Mouse (Mus musculus) CH12.LX (cell line): Measurements from ENCODE around the gene Usp35.

Experiments used
- BHLHE40 ChIP-seq: IDR thresholded peaks from 2 replicates; pipeline ENCODE4 v1.6.1; 2011; ENCODE audit warnings: mild to moderate bottlenecking, low read depth, low read length, improper control_type of control experiment
- CTCF ChIP-seq, 2 experiments: IDR thresholded peaks in 1 of 2; conservative IDR thresholded peaks in 1 of 2; 2 replicates each; pipeline ENCODE4 v1.5.1; 2011 to 2012; ENCODE audit warnings: low read depth in 2 of 2, low read length in 2 of 2, improper control_type of control experiment in 1 of 2, inconsistent platforms in 1 of 2, mild to moderate bottlenecking in 1 of 2, moderate library complexity in 1 of 2
- ELF1 ChIP-seq: IDR thresholded peaks from 2 replicates; pipeline ENCODE4 v1.6.1; 2014; ENCODE audit warnings: low read depth, mild to moderate bottlenecking, inconsistent platforms, low read length, improper control_type of control experiment
- ETS1 ChIP-seq: conservative IDR thresholded peaks from 2 replicates; pipeline ENCODE4 v1.6.1; 2012; ENCODE audit warnings: low read depth, mild to moderate bottlenecking, inconsistent platforms, low read length, improper control_type of control experiment, moderate library complexity
- GABPA ChIP-seq: IDR thresholded peaks from 2 replicates; pipeline ENCODE4 v1.6.1; 2012; ENCODE audit warnings: low read depth, low read length, improper control_type of control experiment, inconsistent platforms; ENCODE audit not compliant: insufficient replicate concordance
- IRF4 ChIP-seq: IDR thresholded peaks from 2 replicates; pipeline ENCODE4 v1.6.1; 2014; ENCODE audit warnings: low read depth, mild to moderate bottlenecking, inconsistent platforms, low read length, improper control_type of control experiment
- MAZ ChIP-seq: IDR thresholded peaks from 2 replicates; pipeline ENCODE4 v1.6.1; 2012; ENCODE audit warnings: low read depth, mild to moderate bottlenecking, inconsistent platforms, low read length, improper control_type of control experiment, moderate library complexity
- POLR2A ChIP-seq: IDR thresholded peaks from 2 replicates; pipeline ENCODE4 v1.6.1; 2011; ENCODE audit warnings: low read depth, mild to moderate bottlenecking, improper control_type of control experiment, low read length
- POLR2AphosphoS2 ChIP-seq: IDR thresholded peaks from 2 replicates; pipeline ENCODE4 v1.6.1; 2011; ENCODE audit warnings: low read depth, low read length, improper control_type of control experiment
- RCOR1 ChIP-seq: conservative IDR thresholded peaks from 2 replicates; pipeline ENCODE4 v1.6.1; 2012; ENCODE audit warnings: low read depth, mild to moderate bottlenecking, inconsistent platforms, low read length, improper control_type of control experiment
- TBP ChIP-seq: conservative IDR thresholded peaks from 2 replicates; pipeline ENCODE4 v1.6.1; 2011; ENCODE audit warnings: low read depth, low read length, improper control_type of control experiment
- USF1 ChIP-seq: IDR thresholded peaks from 2 replicates; pipeline ENCODE4 v1.6.1; 2014; ENCODE audit warnings: low read depth, mild to moderate bottlenecking, inconsistent platforms, low read length, improper control_type of control experiment

- no peak for TF ChIP-seq CTCF (conservative IDR thresholded peaks at IDR 0.05 in 1 of 2, IDR thresholded peaks at IDR 0.05 in 1 of 2; ENCODE audit: low read depth in 2 of 2, low read length in 2 of 2)
- no peak for TF ChIP-seq POLR2AphosphoS2
- TF ChIP-seq GABPA: no peak
- TF ChIP-seq USF1: no peak
- no peak for TF ChIP-seq POLR2A
- no peak for TF ChIP-seq TBP
- TF ChIP-seq IRF4: no peak
- no peak for TF ChIP-seq BHLHE40
- no peak for TF ChIP-seq ETS1
- no peak for TF ChIP-seq RCOR1
- TF ChIP-seq ELF1: no peak
- no peak for TF ChIP-seq MAZ
These were observed 7.8 kb upstream of the Usp35 start for GRCm38 (mm10) chr7:97339623-97340022.
